Mouse (Mus musculus) cerebellum, adult 11 months (tissue): Measurements from ENCODE around the gene Arl15.

ENCODE experiments used
- DNase-seq: peaks from one replicate; pipeline ENCODE4 v3.0.0; 2022

The Arl15 gene

GRCm38 (mm10) chr13:114162753-114163152 is 368.4 kb downstream of the Arl15 start:
- no peak for DNase-seq

- no peak for DNase-seq
These were observed 371.3 kb downstream of the Arl15 start for GRCm38 (mm10) chr13:114165616-114166015.

GRCm38 (mm10) chr13:114166439-114167183 is 372.3 kb downstream of the Arl15 start:
- no peak for DNase-seq

GRCm38 (mm10) chr13:114170061-114170460 is 375.8 kb downstream of the Arl15 start:
- no peak for DNase-seq

- DNase-seq: no peak
These were observed 377.2 kb downstream of the Arl15 start for GRCm38 (mm10) chr13:114171465-114171864.

GRCm38 (mm10) chr13:114188107-114188506 is 393.8 kb downstream of the Arl15 start:
- no peak for DNase-seq

- DNase-seq: no peak
These were observed 394.5 kb downstream of the Arl15 start for GRCm38 (mm10) chr13:114188801-114189200.

GRCm38 (mm10) chr13:114189441-114189840 is 395.1 kb downstream of the Arl15 start:
- DNase-seq: no peak

- no peak for DNase-seq
These were observed 396.6 kb downstream of the Arl15 start for GRCm38 (mm10) chr13:114190898-114191297.

- DNase-seq: no peak
These were observed 404.0 kb downstream of the Arl15 start for GRCm38 (mm10) chr13:114198252-114198799.

GRCm38 (mm10) chr13:114199746-114200145 is 405.4 kb downstream of the Arl15 start:
- no peak for DNase-seq

- DNase-seq: no peak
These were observed 406.2 kb downstream of the Arl15 start for GRCm38 (mm10) chr13:114200545-114200944.

- no peak for DNase-seq
These were observed 408.7 kb downstream of the Arl15 start for GRCm38 (mm10) chr13:114202806-114203570.
